Mouse (Mus musculus) bone marrow, adult 2 months (tissue): Measurements from ENCODE around the gene Hbq1b. TPM values are rescaled to one million over a fixed set of nuclear protein-coding genes. Genes with fewer than 3 reads are reported as not detected.
"Not testable (repeated sequence)": the region's sequence is repeated elsewhere in the genome, so short reads cannot be mapped to it uniquely, and the experiment has no call there.

Source experiments
- H3K27ac ChIP-seq: fragments of 200-500 bp; 2 replicates; pipeline ENCODE4 v1.5.1; 2012; ENCODE audit warnings: low read depth, mild to moderate bottlenecking, control low read depth, inconsistent platforms, low read length; ENCODE audit not compliant: control insufficient read depth, poor library complexity, insufficient read depth
- H3K4me1 ChIP-seq: fragments of 200-500 bp; 2 replicates; pipeline ENCODE4 v1.6.1; 2011; ENCODE audit warnings: low read length; ENCODE audit not compliant: control insufficient read depth, insufficient read depth
- H3K4me3 ChIP-seq: fragments of 200-500 bp; replicated peaks from 2 replicates; pipeline ENCODE3; 2011; ENCODE audit warnings: mild to moderate bottlenecking, low read depth, low read length, control low read depth; ENCODE audit not compliant: control insufficient read depth
- CTCF ChIP-seq: fragments of 200-500 bp; IDR thresholded peaks from 2 replicates; pipeline ENCODE4 v1.5.1; 2011; ENCODE audit warnings: low read length, control low read depth; ENCODE audit not compliant: control insufficient read depth, insufficient read depth
- POLR2A ChIP-seq: fragments of 200-500 bp; IDR thresholded peaks from 2 replicates; pipeline ENCODE4 v1.6.1; 2011; ENCODE audit warnings: low read depth, mild to moderate bottlenecking, control low read depth, low read length, borderline replicate concordance; ENCODE audit not compliant: control insufficient read depth
- WGBS: fragments of 180-500 bp; shearing (Covaris S2); methylation state at CpG from one replicate; pipeline ENCODE4 v1.1.7; 2018; 5-methylcytosine and 5-hydroxymethylcytosine counted together
- polyA plus RNA-seq: library from polyadenylated mRNA; stranded (reverse); fragments of >200 nt; gene quantifications from 2 replicates; pipeline ENCODE4 v1.2.4, GENCODE M21; 2011; ENCODE audit warnings: low replicate concordance; ENCODE audit not compliant: missing spikeins, insufficient read depth, insufficient read length

Hbq1b gene
- polyA plus RNA-seq, 1 experiment = 44.2 TPM

GRCm38 (mm10) chr11:32276347-32276746 lies 10.4 kb upstream of the Hbq1b start, which contains the start of gene Hba-x:
TSS of gene Hba-x (plus strand) at chr11:32276400.
- Histone ChIP-seq H3K27ac (no peak within 1 kb of the TSS), H3K4me1 (peaks cover 3% of the 10 kb centered on the region)
- TF ChIP-seq POLR2A (no peak), CTCF (no peak)

GRCm38 (mm10) chr11:32277736-32278457 lies 8.9 kb upstream of the Hbq1b start:
- Histone ChIP-seq H3K27ac (no peak overlapping the region), H3K4me3 (no peak overlapping the region), H3K4me1 (peaks cover 2% of the 10 kb centered on the region; the same call in 1 of the 2 replicates)
- TF ChIP-seq CTCF (no peak), POLR2A (no peak)
- WGBS = 78% methylated on average over 21 of the region's 21 CpGs

More at GRCm38 (mm10) chr11:32276347-32276746, 10.4 kb upstream of the Hbq1b start, which contains the start of gene Hba-x:
- no peak within 1 kb of the TSS for H3K4me3 ChIP-seq
- 83% methylated on average over 3 of the region's 3 CpGs for WGBS

- 86% methylated on average over 12 of the region's 12 CpGs for WGBS
- peaks cover 2% of the 10 kb centered on the region; the same call in 1 of the 2 replicates for H3K4me1 ChIP-seq
Observed at GRCm38 (mm10) chr11:32278458-32278957, 8.3 kb upstream of the Hbq1b start.

GRCm38 (mm10) chr11:32280646-32281045 lies 6.1 kb upstream of the Hbq1b start:
- H3K27ac ChIP-seq = no peak overlapping the region
- H3K4me3 ChIP-seq = no peak overlapping the region
- peaks cover 2% of the 10 kb centered on the region; the same call in 1 of the 2 replicates for H3K4me1 ChIP-seq

More at GRCm38 (mm10) chr11:32278458-32278957, 8.3 kb upstream of the Hbq1b start:
- Histone ChIP-seq H3K27ac (no peak overlapping the region), H3K4me3 (no peak overlapping the region)
- TF ChIP-seq POLR2A (no peak), CTCF (no peak)

GRCm38 (mm10) chr11:32281416-32282144 lies 5.2 kb upstream of the Hbq1b start:
- TF ChIP-seq POLR2A = no peak
- no peak for TF ChIP-seq CTCF
- whole genome bisulfite sequencing = 84% methylated on average over 1 of the region's 1 CpGs
- Histone ChIP-seq H3K27ac (peak overlapping the region; percentile 42), H3K4me1 (peaks cover 2% of the 10 kb centered on the region; the same call in 1 of the 2 replicates), H3K4me3 (no peak overlapping the region)

More at GRCm38 (mm10) chr11:32280646-32281045, 6.1 kb upstream of the Hbq1b start:
- WGBS = 76% methylated on average over 2 of the region's 2 CpGs
- no peak for TF ChIP-seq POLR2A
- TF ChIP-seq CTCF = no peak

- not testable (repeated sequence) for H3K4me1 ChIP-seq
- WGBS = 20% methylated on average over 1 of the region's 5 CpGs
- H3K4me3 ChIP-seq = peak within 1 kb of the TSS; percentile 47
- peak within 1 kb of the TSS; percentile 91 for H3K27ac ChIP-seq
Observed at GRCm38 (mm10) chr11:32283091-32283777, 3.5 kb upstream of the Hbq1b start, which contains the start of gene Hba-a1. TSS of gene Hba-a1 (plus strand) at chr11:32283511.

- not testable (repeated sequence) for H3K4me1 ChIP-seq
- H3K27ac ChIP-seq = peak overlapping the region; percentile 88
- H3K4me3 ChIP-seq = peak overlapping the region; percentile 47
- peak; percentile 65; the same call in 1 of the 2 replicates for TF ChIP-seq POLR2A
- WGBS = 31% methylated on average over 2 of the region's 2 CpGs
Observed at GRCm38 (mm10) chr11:32284582-32284981, 2.2 kb upstream of the Hbq1b start.
